Mouse (Mus musculus): ENCODE data around the gene Sbk1. TPM values are rescaled to one million over a fixed set of nuclear protein-coding genes. Genes with fewer than 3 reads are reported as not detected.
A peak's percentile ranks its signal among the peaks of the same experiment; 100 is the strongest.

Sbk1 gene
- polyA plus RNA-seq (2012; rRNA removed) = 423 and 518 TPM in 2 replicates

DNA sequence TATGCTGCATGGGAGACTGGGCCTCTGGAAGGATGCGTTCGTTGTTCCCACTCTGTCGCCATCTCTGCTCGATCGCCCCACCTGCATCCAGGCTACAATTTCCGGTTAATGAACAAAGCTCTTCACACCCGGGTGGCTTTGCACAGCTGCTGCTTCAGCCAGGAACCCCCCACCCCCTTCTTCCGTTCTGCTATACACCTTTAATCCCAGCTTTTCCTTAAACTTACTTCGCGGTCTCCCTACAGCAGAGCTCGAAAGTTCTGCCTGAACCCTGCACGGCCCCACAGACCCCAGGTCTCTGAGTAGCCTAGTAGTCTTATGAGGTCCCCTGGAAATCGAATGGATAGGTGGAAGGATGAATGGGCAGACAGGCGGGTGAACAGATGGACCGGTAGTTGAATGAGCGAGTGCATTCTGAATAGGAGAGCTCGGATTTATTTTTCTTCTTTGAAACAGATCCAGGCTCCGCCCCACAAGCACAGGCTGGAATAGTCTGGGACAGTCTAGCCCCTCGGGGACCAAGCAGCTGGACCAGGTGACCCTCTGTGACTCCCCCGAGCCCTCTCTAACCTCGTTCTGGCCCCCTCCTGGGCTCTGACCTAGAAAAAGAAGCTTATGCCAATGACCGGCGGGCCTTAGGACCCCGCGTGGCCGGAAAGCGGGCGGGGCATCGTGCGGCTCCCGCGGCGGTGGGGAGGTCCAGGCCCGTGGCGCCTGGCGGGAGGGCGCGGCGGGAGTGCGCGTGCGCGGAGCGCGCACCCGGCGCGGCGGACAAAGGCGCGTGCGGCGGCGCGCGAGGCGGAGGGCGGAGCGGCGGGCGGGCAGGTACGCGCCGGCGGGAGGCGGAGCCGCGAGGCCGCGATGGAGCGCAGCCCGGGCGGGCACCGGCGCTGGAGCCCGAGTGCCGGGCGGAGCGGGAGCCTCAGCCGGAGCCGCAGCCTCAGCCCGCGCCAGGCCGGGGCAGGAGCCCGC, at the start of gene Sbk1:
Sbk1 (plus strand) TSS at position 908 of the 972 bp plus-strand sequence.
- TF ChIP-seq POLR2A (IDR thresholded peaks at IDR 0.05; ENCODE audit: borderline replicate concordance, extremely low read depth, insufficient read depth, insufficient read length, poor library complexity, severe bottlenecking) (peak; percentile 95), CTCF (IDR thresholded peaks at IDR 0.05; ENCODE audit: borderline replicate concordance, extremely low read depth, insufficient read depth, insufficient read length) (no peak)
- DNase-seq (ENCODE audit: low read depth) = peak; percentile 96

DNA sequence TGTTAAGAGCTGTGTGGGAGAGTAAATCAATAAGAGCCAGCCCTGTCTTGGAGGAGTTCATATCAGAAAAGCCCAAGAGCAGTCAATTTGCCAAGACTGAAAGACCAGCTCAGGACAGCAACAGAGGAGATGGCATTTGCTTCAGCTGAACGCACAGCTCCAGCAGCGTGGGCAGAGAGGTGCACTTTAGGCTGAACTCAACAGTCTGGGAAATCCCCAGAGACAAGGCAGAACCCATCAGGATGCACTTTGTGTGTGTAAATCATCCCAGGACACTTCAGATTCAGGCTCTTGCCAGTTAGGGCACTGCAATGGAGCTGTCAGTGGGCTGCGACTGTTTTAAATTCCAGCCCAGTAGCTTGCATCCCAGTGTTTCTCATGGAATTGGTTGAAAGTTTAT, 49.7 kb upstream of the Sbk1 start:
- no peak for DNase-seq (ENCODE audit: low read depth)
- TF ChIP-seq CTCF (IDR thresholded peaks at IDR 0.05; ENCODE audit: borderline replicate concordance, extremely low read depth, insufficient read depth, insufficient read length) = no peak

DNA sequence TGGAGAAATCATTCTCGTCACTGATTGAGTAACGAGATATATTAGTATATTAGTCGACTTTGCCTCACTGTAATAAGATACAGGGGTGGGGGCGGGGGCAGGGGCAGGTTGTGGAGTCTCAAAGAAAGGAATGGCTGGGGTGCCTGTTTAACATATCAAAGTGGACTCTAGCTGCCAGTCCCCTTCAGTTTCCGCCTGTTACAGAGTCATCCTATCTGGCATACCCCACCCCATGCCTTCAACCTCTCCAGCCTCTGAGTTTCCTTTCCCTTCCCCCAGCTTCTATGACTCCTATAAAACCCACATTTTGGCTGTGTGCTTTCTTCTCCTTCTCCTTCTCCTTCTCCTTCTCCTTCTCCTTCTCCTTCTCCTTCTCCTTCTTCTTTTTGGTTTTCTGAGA, 46.3 kb upstream of the Sbk1 start:
- no peak for DNase-seq (ENCODE audit: low read depth)

DNA sequence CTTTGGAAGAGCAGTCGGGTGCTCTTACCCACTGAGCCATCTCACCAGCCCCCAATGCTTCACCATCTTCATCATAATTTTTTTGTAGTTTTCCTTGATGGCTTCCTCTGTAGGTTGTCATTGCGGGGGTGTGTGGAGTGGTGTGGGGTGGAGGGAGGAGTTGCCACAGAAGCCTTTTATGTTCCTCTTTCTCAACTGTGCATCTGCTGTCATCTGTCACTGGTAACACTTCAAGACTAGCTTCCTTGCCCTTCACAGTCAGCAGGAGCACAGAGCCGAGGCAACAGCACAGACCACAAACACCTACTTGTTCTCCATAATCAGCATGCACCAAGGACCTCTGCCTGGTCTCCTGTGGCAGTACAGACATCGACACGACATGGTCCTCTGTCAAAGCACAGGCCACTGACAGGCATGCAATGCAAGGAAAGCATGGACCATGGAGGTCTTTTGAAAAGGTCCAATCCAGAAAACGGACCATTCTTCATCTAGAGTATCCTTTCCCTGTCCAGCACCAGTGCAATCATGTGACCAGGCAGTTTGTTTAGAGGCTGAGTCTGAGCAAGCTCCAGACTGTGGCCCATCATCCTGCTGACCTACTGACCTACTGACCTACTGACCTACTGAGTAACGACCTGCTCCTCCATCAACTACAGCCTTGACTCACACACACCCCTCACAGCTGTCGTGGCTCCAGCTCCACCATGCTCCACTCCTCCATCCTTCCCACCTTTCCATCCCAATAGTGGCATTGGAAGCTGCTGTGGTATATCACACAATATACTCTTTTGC, 41.9 kb upstream of the Sbk1 start:
- TF ChIP-seq POLR2A (IDR thresholded peaks at IDR 0.05; ENCODE audit: borderline replicate concordance, extremely low read depth, insufficient read depth, insufficient read length, poor library complexity, severe bottlenecking) (no peak), CTCF (IDR thresholded peaks at IDR 0.05; ENCODE audit: borderline replicate concordance, extremely low read depth, insufficient read depth, insufficient read length) (no peak)
- no peak for DNase-seq (ENCODE audit: low read depth)

More for the DNA sequence above, 46.3 kb upstream of the Sbk1 start:
- TF ChIP-seq CTCF (IDR thresholded peaks at IDR 0.05; ENCODE audit: borderline replicate concordance, extremely low read depth, insufficient read depth, insufficient read length) (no peak), POLR2A (IDR thresholded peaks at IDR 0.05; ENCODE audit: borderline replicate concordance, extremely low read depth, insufficient read depth, insufficient read length, poor library complexity, severe bottlenecking) (no peak)

DNA sequence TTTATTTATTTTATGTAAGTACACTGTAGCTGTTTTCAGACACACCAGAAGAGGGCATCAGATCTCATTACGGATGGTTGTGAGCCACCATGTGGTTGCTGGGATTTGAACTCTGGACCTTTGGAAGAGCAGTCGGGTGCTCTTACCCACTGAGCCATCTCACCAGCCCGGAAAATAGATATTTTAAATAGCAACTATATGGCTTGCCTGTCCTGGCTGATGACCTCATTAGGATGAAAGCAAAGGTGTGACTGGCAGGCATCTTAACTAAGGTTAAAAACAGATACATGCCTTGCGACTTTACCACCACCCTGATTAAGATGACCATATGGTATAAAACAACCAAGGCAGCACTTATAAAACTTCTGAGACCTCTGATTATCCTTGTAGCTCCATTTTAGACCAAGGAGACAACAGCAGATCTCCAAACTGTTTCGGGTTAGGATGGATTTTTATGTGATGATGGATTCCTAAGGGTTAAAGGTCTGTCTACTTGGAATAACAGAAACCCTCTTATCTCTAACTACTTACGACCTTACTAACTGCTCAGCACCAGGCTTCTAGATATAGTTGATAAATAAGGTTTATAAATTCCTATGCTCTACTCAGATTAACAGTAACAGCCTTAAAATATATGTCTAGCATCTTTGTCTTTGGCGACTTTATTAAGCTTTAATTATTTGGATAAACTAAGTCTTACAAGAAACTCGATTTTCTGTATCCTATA, 39.9 kb upstream of the Sbk1 start:
- DNase-seq (ENCODE audit: low read depth) = no peak
- TF ChIP-seq CTCF (IDR thresholded peaks at IDR 0.05; ENCODE audit: borderline replicate concordance, extremely low read depth, insufficient read depth, insufficient read length) = no peak

DNA sequence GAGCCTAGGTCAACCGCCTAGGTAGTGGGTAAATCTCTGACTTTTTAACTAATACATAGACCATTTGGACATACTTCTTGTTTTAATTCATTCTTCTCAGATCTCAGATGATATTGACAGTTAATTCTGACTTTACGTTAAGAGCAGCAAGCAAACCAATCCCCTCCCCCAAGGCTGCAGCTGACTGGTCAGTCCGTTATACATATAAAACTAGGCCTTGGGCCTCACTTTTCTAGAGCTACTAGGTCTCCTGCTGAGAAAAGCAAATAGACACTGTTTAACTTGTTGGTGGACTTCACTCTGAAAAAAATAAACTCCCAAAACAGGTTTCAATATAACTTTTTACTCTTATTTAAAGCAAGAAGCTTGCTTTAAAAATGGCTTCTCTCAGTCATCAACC, 37.8 kb upstream of the Sbk1 start:
- no peak for DNase-seq (ENCODE audit: low read depth)
- no peak for TF ChIP-seq POLR2A (IDR thresholded peaks at IDR 0.05; ENCODE audit: borderline replicate concordance, extremely low read depth, insufficient read depth, insufficient read length, poor library complexity, severe bottlenecking)
- TF ChIP-seq CTCF (IDR thresholded peaks at IDR 0.05; ENCODE audit: borderline replicate concordance, extremely low read depth, insufficient read depth, insufficient read length) = no peak

DNA sequence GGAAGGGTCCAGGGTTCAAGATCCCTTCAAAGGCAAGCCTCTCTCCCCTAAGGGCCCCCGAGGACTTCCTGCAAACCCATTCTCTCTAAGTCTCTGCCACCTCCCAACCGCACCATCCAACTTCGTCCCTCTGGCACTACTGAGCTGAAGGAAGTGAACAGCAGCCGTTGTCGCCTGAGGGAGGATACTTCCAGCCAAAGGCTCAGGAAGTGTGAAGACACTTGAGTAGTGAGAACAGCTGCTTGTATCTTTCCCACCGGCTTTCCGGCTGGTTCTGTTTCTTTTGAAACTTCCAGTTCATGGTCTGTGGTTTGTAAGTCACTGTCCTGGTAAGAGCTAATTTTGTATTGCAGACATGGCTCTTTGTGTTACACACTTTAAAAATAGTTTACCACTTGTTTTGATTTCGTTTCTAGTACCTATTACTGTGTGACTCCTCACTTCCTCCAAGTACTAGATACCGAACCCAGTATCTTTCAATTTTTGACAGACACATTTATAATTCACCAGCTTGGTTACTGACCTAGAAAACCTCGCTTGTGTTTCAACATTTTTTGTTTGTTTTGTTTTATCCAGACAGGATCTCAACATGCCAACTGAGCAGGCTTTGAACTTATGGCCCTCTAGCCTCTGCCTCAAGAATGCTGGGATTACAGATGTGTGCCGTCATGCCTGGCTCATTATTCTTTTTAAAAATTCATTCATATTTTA, 36.2 kb upstream of the Sbk1 start:
- peak; percentile 51 for DNase-seq (ENCODE audit: low read depth)
- TF ChIP-seq POLR2A (IDR thresholded peaks at IDR 0.05; ENCODE audit: borderline replicate concordance, extremely low read depth, insufficient read depth, insufficient read length, poor library complexity, severe bottlenecking) = no peak
- no peak for TF ChIP-seq CTCF (IDR thresholded peaks at IDR 0.05; ENCODE audit: borderline replicate concordance, extremely low read depth, insufficient read depth, insufficient read length)

DNA sequence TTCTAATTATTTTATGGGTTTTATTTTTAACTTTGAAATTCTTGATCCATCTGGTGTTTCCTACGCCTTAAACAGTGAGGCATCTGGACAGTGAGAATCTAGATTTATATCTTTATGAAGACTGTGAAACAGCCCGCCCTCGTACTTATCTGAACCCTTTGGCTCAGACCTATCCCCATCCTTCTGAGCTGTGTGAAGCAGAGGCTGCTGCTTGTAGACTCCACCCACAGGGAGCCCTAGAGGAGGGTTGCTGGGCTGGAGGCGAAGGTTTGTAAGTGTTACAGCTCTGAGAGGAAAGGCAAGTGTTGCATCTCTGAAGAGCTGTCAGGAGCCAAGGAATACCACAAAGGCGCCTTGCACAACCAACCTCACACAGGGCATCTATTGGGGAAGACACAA, 35.6 kb upstream of the Sbk1 start:
- DNase-seq (ENCODE audit: low read depth) = peak; percentile 17
- no peak for TF ChIP-seq POLR2A (IDR thresholded peaks at IDR 0.05; ENCODE audit: borderline replicate concordance, extremely low read depth, insufficient read depth, insufficient read length, poor library complexity, severe bottlenecking)

DNA sequence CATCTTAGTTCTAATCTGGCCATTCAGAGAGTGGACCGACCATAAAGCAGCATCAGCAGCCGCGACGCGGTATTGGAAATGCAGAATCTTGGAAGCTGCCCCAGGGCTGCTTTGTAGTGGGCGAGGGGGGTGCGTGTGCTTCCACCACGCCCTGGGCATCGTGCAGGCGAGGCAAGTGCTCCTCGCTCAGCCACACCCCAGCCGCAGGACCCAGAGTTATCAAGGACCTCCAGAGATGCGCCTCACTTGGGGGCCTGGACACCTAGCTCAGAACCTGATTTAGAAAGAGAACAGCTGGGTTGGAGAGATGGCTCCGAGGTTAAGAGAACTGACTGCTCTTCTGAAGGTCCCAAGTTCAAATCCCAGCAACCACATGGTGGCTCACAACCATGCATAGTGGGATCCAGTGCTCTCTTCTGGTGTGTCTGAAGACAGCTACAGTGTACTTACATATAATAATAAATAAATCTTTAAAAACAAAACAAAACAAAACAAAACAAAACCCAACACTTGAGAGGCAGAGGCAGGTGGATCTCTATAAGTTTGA, 31.5 kb upstream of the Sbk1 start:
- no peak for TF ChIP-seq CTCF (IDR thresholded peaks at IDR 0.05; ENCODE audit: borderline replicate concordance, extremely low read depth, insufficient read depth, insufficient read length)
- no peak for TF ChIP-seq POLR2A (IDR thresholded peaks at IDR 0.05; ENCODE audit: borderline replicate concordance, extremely low read depth, insufficient read depth, insufficient read length, poor library complexity, severe bottlenecking)

DNA sequence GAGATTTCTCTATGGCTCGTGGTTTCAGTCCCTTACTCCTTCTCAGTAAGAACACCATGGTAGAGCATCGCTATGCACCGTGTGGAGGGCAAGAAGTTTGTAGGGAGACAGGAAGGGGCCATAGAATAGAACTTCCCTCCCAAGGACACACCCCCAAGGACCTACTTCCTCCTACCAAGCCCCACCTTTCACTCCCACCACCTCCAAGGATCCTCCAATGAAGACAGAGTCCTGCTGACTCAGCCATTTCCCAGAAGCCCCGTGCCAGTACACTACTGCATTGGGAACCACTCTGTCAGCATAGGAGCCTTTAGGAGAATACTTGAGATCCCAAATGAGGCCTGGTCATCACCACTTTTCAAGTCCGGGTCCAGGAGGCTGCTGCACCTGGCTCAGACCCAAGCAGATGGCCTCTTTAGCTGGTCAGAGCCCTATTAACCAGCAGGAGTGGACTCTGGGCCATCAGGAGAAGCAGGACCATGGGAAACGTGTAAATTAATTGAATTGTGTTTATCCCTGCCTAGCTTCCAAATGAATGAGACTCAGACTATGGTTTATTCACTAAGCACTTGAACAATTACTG, 28.2 kb upstream of the Sbk1 start:
- no peak for DNase-seq (ENCODE audit: low read depth)
- TF ChIP-seq CTCF (IDR thresholded peaks at IDR 0.05; ENCODE audit: borderline replicate concordance, extremely low read depth, insufficient read depth, insufficient read length) = no peak
- no peak for TF ChIP-seq POLR2A (IDR thresholded peaks at IDR 0.05; ENCODE audit: borderline replicate concordance, extremely low read depth, insufficient read depth, insufficient read length, poor library complexity, severe bottlenecking)

More for the DNA sequence above, 31.5 kb upstream of the Sbk1 start:
- no peak for DNase-seq (ENCODE audit: low read depth)

Measured in brain, embryonic 14.5 days (tissue).